Mouse (Mus musculus) liver, embryonic 14 days (tissue): ENCODE results near the gene Slit2. TPM values are rescaled to one million over a fixed set of nuclear protein-coding genes. Genes with fewer than 3 reads are reported as not detected.

Source experiments
- polyA plus RNA-seq: library from polyadenylated mRNA; depleted of rRNA; stranded (reverse); fragments of >200 nt; gene quantifications from 2 replicates; pipeline ENCODE4 v1.2.3, GENCODE M21; 2012; rRNA removed

Slit2 gene
- 0.23 and 0.50 TPM in 2 replicates for polyA plus RNA-seq

DNA sequence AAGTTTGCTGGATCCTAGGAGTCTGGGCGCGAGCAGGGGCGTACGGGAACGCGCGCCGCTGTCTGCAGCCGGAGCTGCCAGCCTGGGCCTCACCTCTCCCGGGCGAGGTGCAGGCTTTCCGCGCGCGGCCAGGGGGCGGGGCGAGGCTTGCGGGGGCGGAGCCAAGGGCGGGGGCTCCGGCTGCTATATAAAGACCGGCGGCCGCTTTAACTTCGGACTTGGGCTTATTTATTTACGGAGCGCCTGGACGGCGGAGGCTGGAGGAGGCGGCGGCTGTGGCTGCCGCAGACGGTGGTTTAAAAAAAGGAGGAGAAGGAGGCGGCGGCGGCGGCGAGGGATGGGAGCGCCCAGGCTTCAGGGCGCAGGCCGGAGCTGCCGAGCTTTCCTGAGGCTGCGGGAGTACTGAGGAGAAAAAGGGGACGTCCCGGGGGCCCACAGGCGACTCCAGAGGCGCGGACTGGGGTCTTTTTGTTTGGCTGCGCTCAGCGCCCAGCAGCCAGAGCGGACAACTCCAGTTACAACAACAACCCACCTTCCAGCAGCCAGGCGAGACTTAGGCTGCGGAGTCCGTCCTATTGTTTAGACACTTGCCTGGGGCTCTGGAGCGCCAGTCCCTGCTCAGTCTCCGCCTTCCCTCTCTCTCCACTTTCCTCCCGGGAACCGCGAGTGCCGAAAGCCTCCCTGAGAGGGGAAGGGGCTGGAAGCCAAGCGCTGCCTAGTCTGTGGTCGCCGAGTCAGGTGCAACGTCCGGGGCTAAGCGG, at the start of gene Slit2:
TSS of gene Slit2 (plus strand) at position 198 of the 761 bp plus-strand sequence.

GRCm38 (mm10) chr5:48327652-48328051, 344.7 kb downstream of the Slit2 start, which contains the start of gene 5730480H06Rik:
5730480H06Rik (plus strand) TSS chr5:48327952.

